Mouse (Mus musculus): ENCODE results near the gene Rfk. TPM values are rescaled to one million over a fixed set of nuclear protein-coding genes. Genes with fewer than 3 reads are reported as not detected.

Rfk gene
- polyA plus RNA-seq, 1 experiment from 2014 or later: 96.4 TPM

DNA sequence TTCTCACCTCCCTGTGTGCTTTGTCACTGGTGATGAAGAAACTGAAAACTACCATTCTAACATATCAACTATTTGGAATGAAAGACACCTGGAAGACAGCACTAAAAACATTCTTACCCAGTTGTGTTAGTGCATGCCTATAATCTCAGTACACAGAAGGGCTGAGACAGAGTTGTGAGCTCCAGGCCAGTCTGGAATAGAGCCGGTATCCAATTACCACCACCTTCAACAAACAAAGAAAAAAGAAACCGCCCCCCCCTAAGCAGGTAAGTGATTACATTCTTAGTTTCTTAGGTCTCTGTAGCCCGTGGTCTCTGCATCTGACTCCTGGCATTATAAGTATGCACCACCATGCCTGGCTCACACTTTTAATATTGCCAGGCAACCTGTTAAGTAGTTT lies 977 bp upstream of the Rfk start:
- H3K9me3 ChIP-seq (ENCODE audit: control insufficient read depth, low read length): no peaks in the 10 kb centered on the region
- H3K9ac ChIP-seq (ENCODE audit: low read length): no peak overlapping the region
- H3K27ac ChIP-seq (ENCODE audit: low read depth, low read length): no peak overlapping the region
- 6% methylated on average over 3 of the region's 3 CpGs for WGBS
- H3K36me3 ChIP-seq (ENCODE audit: control insufficient read depth, insufficient read depth, low read length): no peaks in the 10 kb centered on the region
- peaks cover 9% of the 10 kb centered on the region; the same call in 1 of the 2 replicates for H3K27me3 ChIP-seq (ENCODE audit: control insufficient read depth, insufficient read depth, low read length)
- ATAC-seq (replicated peaks; ENCODE audit: low FRiP score) (no peak), DNase-seq (ENCODE audit: low spot score) (no peak)
- no peak overlapping the region for H3K4me3 ChIP-seq (ENCODE audit: low read depth, low read length)
- no peaks in the 10 kb centered on the region for H3K4me1 ChIP-seq (replicated peaks; ENCODE audit: control insufficient read depth, insufficient read depth, low read length)
- peak overlapping the region; percentile 69; the same call in 1 of the 2 replicates for H3K4me2 ChIP-seq (ENCODE audit: low read depth, low read length, severe bottlenecking)

- H3K27me3 ChIP-seq (ENCODE audit: control insufficient read depth, insufficient read depth, low read length): peaks cover 9% of the 10 kb centered on the region; the same call in 1 of the 2 replicates
- H3K27ac ChIP-seq (ENCODE audit: low read depth, low read length): no peak overlapping the region
- H3K4me2 ChIP-seq (ENCODE audit: low read depth, low read length, severe bottlenecking): no peak overlapping the region
- no peaks in the 10 kb centered on the region for H3K9me3 ChIP-seq (ENCODE audit: control insufficient read depth, low read length)
- H3K36me3 ChIP-seq (ENCODE audit: control insufficient read depth, insufficient read depth, low read length): 0 out of 2 replicates have a peak, but pooled peaks cover 3% of the 10 kb centered on the region
- no peak overlapping the region for H3K9ac ChIP-seq (ENCODE audit: low read length)
- 93% methylated on average over 4 of the region's 4 CpGs for WGBS
- no peaks in the 10 kb centered on the region for H3K4me1 ChIP-seq (replicated peaks; ENCODE audit: control insufficient read depth, insufficient read depth, low read length)
- no peak for DNase-seq (ENCODE audit: low spot score)
- no peak for ATAC-seq (replicated peaks; ENCODE audit: low FRiP score)
- H3K4me3 ChIP-seq (ENCODE audit: low read depth, low read length): no peak overlapping the region
Measured at GRCm38 (mm10) chr19:17396802-17397201, 3.0 kb downstream of the Rfk start.

GRCm38 (mm10) chr19:17397922-17398321 lies 4.1 kb downstream of the Rfk start:
- 78% methylated on average over 5 of the region's 5 CpGs for WGBS
- H3K36me3 ChIP-seq (ENCODE audit: control insufficient read depth, insufficient read depth, low read length): 0 out of 2 replicates have a peak, but pooled peaks cover 3% of the 10 kb centered on the region
- DNase-seq (ENCODE audit: low spot score): no peak
- H3K4me1 ChIP-seq (replicated peaks; ENCODE audit: control insufficient read depth, insufficient read depth, low read length): no peaks in the 10 kb centered on the region
- ATAC-seq (replicated peaks; ENCODE audit: low FRiP score): no peak
- no peak overlapping the region for H3K9ac ChIP-seq (ENCODE audit: low read length)
- no peaks in the 10 kb centered on the region for H3K9me3 ChIP-seq (ENCODE audit: control insufficient read depth, low read length)
- H3K27me3 ChIP-seq (ENCODE audit: control insufficient read depth, insufficient read depth, low read length): peaks cover 4% of the 10 kb centered on the region; the same call in 1 of the 2 replicates
- H3K4me3 ChIP-seq (ENCODE audit: low read depth, low read length): no peak overlapping the region
- no peak overlapping the region for H3K4me2 ChIP-seq (ENCODE audit: low read depth, low read length, severe bottlenecking)
- no peak overlapping the region for H3K27ac ChIP-seq (ENCODE audit: low read depth, low read length)

DNA sequence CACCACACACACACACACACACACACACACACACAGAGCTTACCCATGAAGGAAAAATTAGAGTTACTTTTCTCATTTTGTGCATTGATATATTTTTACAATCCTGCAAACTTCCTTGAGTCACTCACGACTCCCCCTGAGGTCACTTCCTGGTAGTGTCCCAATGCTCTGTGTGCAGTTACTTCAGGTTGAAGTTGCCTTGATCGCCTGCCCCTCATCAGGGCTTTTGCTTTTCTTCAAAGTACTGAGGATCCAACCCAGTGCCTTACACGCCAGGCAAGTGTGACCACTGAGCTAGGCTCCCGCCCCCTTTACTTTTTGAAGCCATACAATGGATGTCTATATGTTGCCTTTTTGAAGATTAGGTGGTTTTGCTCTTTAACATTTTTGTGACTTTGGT lies 6.1 kb downstream of the Rfk start:
- no peaks in the 10 kb centered on the region for H3K27me3 ChIP-seq (ENCODE audit: control insufficient read depth, insufficient read depth, low read length)
- H3K27ac ChIP-seq (ENCODE audit: low read depth, low read length): no peak overlapping the region
- ATAC-seq (replicated peaks; ENCODE audit: low FRiP score) (no peak), DNase-seq (ENCODE audit: low spot score) (no peak)
- no peak overlapping the region for H3K4me3 ChIP-seq (ENCODE audit: low read depth, low read length)
- H3K9ac ChIP-seq (ENCODE audit: low read length): no peak overlapping the region
- WGBS: 86% methylated on average over 4 of the region's 4 CpGs
- H3K4me2 ChIP-seq (ENCODE audit: low read depth, low read length, severe bottlenecking): no peak overlapping the region
- 0 out of 2 replicates have a peak, but pooled peaks cover 3% of the 10 kb centered on the region for H3K36me3 ChIP-seq (ENCODE audit: control insufficient read depth, insufficient read depth, low read length)
- no peaks in the 10 kb centered on the region for H3K4me1 ChIP-seq (replicated peaks; ENCODE audit: control insufficient read depth, insufficient read depth, low read length)
- no peaks in the 10 kb centered on the region for H3K9me3 ChIP-seq (ENCODE audit: control insufficient read depth, low read length)

DNA sequence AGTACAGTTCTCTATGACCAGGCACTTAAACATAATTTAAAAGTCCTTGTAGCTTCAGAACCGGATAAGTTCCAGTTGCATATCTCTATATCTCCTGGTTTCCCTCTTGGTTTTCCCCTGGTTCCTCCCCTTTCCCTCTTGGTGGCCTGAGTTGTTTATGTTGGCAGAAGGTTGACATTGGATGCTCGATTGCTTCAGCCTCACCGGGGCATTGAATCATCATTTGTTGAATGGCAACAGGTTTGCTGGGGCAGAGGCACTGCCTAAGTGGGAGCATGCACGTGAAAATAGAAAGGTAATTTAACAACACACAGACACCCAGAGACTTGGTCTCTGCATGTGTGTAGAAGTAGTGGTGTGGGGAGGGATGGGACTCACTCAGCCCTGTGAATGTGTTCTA lies 6.7 kb downstream of the Rfk start:
- Histone ChIP-seq H3K9me3 (ENCODE audit: control insufficient read depth, low read length) (no peaks in the 10 kb centered on the region), H3K27ac (ENCODE audit: low read depth, low read length) (no peak overlapping the region), H3K27me3 (ENCODE audit: control insufficient read depth, insufficient read depth, low read length) (no peaks in the 10 kb centered on the region), H3K4me1 (replicated peaks; ENCODE audit: control insufficient read depth, insufficient read depth, low read length) (no peaks in the 10 kb centered on the region), H3K4me3 (ENCODE audit: low read depth, low read length) (no peak overlapping the region), H3K36me3 (ENCODE audit: control insufficient read depth, insufficient read depth, low read length) (0 out of 2 replicates have a peak, but pooled peaks cover 3% of the 10 kb centered on the region), H3K9ac (ENCODE audit: low read length) (no peak overlapping the region), H3K4me2 (ENCODE audit: low read depth, low read length, severe bottlenecking) (no peak overlapping the region)
- WGBS: 87% methylated on average over 4 of the region's 4 CpGs
- no peak for DNase-seq (ENCODE audit: low spot score)
- no peak for ATAC-seq (replicated peaks; ENCODE audit: low FRiP score)

- no peaks in the 10 kb centered on the region for H3K9me3 ChIP-seq (ENCODE audit: control insufficient read depth, low read length)
- H3K4me1 ChIP-seq (replicated peaks; ENCODE audit: control insufficient read depth, insufficient read depth, low read length): no peaks in the 10 kb centered on the region
- H3K36me3 ChIP-seq (ENCODE audit: control insufficient read depth, insufficient read depth, low read length): 0 out of 2 replicates have a peak, but pooled peaks cover 3% of the 10 kb centered on the region
- no peak overlapping the region for H3K9ac ChIP-seq (ENCODE audit: low read length)
- WGBS: 91% methylated on average over 4 of the region's 4 CpGs
- DNase-seq (ENCODE audit: low spot score): no peak
- no peak overlapping the region for H3K4me3 ChIP-seq (ENCODE audit: low read depth, low read length)
- no peak for ATAC-seq (replicated peaks; ENCODE audit: low FRiP score)
- H3K27me3 ChIP-seq (ENCODE audit: control insufficient read depth, insufficient read depth, low read length): no peaks in the 10 kb centered on the region
- H3K27ac ChIP-seq (ENCODE audit: low read depth, low read length): no peak overlapping the region
- H3K4me2 ChIP-seq (ENCODE audit: low read depth, low read length, severe bottlenecking): no peak overlapping the region
Measured at GRCm38 (mm10) chr19:17403175-17403574, 9.3 kb downstream of the Rfk start.

GRCm38 (mm10) chr19:17406823-17407222 lies 13.0 kb downstream of the Rfk start:
- Histone ChIP-seq H3K27ac (ENCODE audit: low read depth, low read length) (no peak overlapping the region), H3K4me2 (ENCODE audit: low read depth, low read length, severe bottlenecking) (no peak overlapping the region), H3K9me3 (ENCODE audit: control insufficient read depth, low read length) (no peaks in the 10 kb centered on the region), H3K36me3 (ENCODE audit: control insufficient read depth, insufficient read depth, low read length) (no peaks in the 10 kb centered on the region), H3K4me1 (replicated peaks; ENCODE audit: control insufficient read depth, insufficient read depth, low read length) (no peaks in the 10 kb centered on the region), H3K4me3 (ENCODE audit: low read depth, low read length) (no peak overlapping the region), H3K27me3 (ENCODE audit: control insufficient read depth, insufficient read depth, low read length) (no peaks in the 10 kb centered on the region), H3K9ac (ENCODE audit: low read length) (no peak overlapping the region)
- DNase-seq (ENCODE audit: low spot score): no peak
- 92% methylated on average over 5 of the region's 5 CpGs for WGBS
- no peak for ATAC-seq (replicated peaks; ENCODE audit: low FRiP score)

DNA sequence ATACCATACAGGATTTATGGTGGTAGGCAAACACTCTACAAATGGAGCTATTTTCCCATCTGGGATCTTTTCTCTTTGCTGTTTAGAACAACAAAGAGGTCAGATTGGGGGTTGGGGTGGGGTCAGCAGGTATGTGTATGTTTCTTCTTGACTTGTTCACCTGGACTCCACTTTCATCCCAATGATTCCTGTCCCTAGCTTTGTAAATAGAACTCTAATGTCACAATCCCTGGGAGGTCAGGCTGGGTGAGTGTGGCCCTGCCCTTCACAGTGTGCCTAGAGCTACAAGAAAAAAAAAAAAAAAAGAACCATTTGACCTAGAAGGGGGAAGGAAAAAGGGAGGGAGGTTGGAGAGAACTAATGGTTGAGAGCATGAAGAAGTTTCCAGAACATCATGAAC lies 14.7 kb downstream of the Rfk start:
- no peaks in the 10 kb centered on the region for H3K27me3 ChIP-seq (ENCODE audit: control insufficient read depth, insufficient read depth, low read length)
- no peaks in the 10 kb centered on the region for H3K4me1 ChIP-seq (replicated peaks; ENCODE audit: control insufficient read depth, insufficient read depth, low read length)
- no peaks in the 10 kb centered on the region for H3K9me3 ChIP-seq (ENCODE audit: control insufficient read depth, low read length)
- H3K4me2 ChIP-seq (ENCODE audit: low read depth, low read length, severe bottlenecking): no peak overlapping the region
- H3K4me3 ChIP-seq (ENCODE audit: low read depth, low read length): no peak overlapping the region
- H3K9ac ChIP-seq (ENCODE audit: low read length): no peak overlapping the region
- DNase-seq (ENCODE audit: low spot score) (no peak), ATAC-seq (replicated peaks; ENCODE audit: low FRiP score) (no peak)
- H3K36me3 ChIP-seq (ENCODE audit: control insufficient read depth, insufficient read depth, low read length): no peaks in the 10 kb centered on the region
- no peak overlapping the region for H3K27ac ChIP-seq (ENCODE audit: low read depth, low read length)

DNA sequence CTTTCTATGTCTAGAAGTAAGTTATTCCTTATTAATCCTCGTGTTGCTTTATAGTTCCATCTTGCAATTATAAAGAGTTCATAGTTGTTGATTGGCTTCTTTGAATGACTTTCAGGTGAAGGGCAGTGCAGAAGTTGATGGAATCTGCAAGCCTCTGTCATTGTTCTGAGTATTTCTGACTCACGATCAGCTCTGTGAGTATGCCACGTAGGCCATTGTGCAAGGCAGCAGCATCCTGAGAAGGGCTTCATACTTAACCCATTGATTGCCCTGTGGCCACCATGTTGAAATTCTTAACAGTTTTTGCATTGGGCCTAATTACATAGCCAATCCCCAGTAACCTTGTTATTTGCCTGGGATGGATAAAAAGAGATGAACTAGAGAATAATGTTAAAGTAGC lies 15.5 kb downstream of the Rfk start:
- Histone ChIP-seq H3K27ac (ENCODE audit: low read depth, low read length) (no peak overlapping the region), H3K27me3 (ENCODE audit: control insufficient read depth, insufficient read depth, low read length) (no peaks in the 10 kb centered on the region), H3K9ac (ENCODE audit: low read length) (no peak overlapping the region), H3K4me2 (ENCODE audit: low read depth, low read length, severe bottlenecking) (no peak overlapping the region), H3K36me3 (ENCODE audit: control insufficient read depth, insufficient read depth, low read length) (no peaks in the 10 kb centered on the region), H3K4me3 (ENCODE audit: low read depth, low read length) (no peak overlapping the region), H3K4me1 (replicated peaks; ENCODE audit: control insufficient read depth, insufficient read depth, low read length) (no peaks in the 10 kb centered on the region), H3K9me3 (ENCODE audit: control insufficient read depth, low read length) (no peaks in the 10 kb centered on the region)
- ATAC-seq (replicated peaks; ENCODE audit: low FRiP score): no peak
- no peak for DNase-seq (ENCODE audit: low spot score)
- 56% methylated on average over 3 of the region's 3 CpGs for WGBS

All from forebrain, embryonic 11.5 days (tissue).